Mouse (Mus musculus): ENCODE results near the gene Snx18.

Gene Snx18

DNA sequence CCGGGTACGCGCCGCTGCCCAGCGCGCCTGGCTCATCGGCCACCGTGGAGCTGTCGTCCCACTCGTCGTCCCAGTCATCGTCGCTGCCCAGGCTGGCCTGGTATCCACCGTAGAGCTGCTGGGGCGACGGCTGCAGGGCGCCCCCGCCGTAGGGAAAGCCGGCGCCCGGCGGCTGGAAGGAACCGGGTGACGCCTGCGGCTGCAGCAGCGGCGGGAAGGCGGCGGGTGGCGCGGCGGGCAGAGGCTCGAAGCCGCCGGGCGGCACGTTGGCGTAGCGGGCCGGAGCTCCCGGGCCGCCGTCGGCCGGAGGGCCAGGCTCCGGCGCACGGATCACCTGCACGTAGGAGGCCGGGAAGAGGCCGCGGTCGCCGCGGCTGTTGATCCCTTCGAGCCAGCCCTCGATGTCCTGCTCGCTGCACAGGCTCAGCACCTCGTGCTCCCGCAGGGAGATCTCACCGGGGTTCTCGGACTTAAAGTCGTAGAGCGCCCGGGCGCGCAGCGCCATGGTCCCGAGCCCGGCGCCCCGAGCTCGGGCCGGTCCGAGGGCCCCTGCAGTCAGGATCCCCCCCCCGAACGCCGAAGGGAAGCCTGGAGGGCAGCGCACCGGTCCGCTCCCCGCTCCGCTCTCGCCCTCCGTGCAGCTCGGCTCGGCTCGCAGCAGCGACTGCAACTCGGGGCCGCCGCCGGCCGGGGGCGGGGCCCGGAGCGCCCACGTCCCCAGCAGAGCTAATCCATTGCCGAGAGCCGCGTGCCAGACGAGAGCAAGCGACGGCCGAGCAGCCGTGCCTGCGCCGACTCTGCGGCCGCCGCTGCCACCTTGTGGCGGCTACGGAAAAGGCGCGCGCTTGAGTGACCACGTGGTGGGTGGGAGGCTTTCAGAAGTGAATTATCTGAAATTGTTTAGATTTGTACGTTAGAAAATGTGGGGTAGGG, at the start of gene Snx18:
Gene Snx18, minus strand, starts transcription at position 674 of the 933 bp plus-strand sequence.
- CTCF ChIA-PET: interaction anchor here (0.7 to 2.1 kb wide), 4 partner anchors 73 to 352 kb away, joined by 3 to 5 read pairs (median 4); no protein-coding TSS in a partner anchor

DNA sequence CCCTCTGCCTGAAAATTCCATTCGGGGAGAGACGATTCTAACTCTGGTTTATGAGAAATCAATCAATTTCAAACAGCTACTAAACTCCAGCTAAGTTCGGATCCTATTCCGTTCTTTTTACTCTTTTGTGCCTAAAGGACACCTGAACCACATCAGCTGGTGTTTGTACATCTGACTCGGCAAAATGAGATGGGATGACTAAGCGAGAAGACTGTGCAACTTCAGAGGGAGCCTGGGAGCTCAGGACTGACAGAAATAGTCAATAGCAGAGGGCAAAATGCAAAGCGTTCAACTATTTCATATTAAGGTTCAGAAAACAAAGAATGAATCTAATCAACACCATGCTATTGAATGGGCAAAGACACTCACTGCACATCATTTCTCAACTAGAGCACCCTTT, 45.5 kb upstream of the Snx18 start:
- CTCF ChIA-PET: no interaction called here

DNA sequence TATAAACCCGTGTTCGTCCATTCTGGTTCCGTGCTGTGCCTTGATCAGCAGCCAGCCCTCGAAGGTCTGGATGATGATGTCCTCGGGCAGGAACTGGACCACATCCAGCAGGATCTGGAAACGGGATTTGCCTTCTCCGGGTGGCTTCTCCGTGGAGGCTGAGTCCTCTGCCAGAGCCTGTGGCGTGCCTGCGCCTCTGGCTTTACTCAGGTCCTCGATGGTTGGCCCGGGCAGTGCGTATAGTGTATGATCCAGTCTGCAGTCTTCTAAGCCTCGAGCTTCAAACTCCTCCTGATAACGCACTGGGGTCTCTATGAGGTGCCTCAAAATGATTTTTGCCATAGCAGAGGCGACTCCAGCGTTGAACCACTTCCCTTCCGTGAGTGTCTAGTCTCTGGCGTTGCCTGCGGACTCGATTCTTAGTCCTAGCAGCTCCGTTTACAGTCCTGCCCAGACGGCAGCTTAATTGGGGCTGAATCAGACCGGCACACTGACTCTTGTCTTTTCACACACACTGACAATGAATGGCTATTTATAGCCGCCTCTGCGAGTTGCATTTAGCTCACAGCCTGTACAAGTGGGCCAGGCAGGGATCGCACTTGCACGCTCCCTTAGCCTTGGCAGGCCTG, 44.9 kb upstream of the Snx18 start, which contains the start of gene Hspb3:
Gene Hspb3, minus strand, starts transcription at position 526 of the 629 bp plus-strand sequence.
- CTCF ChIA-PET: no interaction called here

DNA sequence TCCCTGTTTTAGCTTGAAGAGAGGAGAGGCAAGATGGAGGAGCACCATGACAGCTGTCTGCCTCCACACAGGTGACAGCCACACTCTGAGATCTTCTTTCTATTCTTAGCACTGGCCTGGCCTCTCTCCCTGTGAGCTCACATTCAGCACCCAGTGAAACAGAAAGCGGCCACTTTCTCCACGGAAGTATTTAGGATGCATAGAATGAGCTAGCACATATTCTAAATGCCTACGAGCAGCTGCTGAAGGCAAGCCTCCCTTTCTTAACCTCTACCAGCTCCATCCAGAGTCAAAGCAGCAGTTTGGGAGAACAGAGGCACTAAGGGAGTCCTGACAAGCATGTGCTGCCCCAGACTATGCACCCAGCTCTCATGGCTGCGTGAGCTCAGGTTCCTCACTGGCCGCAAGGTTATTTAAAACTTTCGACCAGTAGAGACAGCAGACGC, 43.5 kb upstream of the Snx18 start:
- CTCF ChIA-PET: no interaction called here

DNA sequence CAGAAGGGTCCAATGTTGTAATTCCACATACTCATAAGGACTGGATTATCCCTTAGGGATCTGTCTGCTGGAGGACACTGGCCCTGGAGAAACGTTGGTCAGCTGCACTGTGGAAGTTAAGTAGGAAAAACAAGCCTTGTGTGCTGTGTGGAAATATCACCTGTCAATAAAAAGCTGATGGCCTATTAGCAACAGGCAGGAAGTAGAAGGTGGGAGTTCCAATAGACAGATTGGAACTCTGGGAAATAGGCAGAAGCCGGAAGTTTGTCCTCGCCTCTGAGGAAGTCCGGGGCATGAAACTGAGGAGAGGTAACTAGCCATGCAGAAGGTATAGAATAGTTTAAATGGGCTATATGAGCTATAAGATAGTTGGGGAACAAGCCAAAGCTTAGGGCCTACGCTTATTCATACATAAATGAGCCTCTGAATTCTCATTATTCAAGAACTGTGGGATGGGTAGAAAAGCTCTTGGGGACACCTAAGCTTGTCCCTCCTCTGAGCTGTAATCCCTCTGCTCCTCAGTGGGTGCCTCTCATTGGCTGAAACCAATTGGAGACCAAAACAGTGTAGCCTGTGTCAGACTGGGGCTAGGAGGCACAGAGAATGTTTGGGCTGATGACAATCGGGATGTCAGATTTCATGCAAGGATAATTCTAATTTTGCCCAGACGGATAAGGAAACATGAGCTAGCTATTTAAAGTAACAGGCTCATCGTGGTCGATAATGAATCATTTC, 42.4 kb upstream of the Snx18 start:
- CTCF ChIA-PET: no interaction called here

DNA sequence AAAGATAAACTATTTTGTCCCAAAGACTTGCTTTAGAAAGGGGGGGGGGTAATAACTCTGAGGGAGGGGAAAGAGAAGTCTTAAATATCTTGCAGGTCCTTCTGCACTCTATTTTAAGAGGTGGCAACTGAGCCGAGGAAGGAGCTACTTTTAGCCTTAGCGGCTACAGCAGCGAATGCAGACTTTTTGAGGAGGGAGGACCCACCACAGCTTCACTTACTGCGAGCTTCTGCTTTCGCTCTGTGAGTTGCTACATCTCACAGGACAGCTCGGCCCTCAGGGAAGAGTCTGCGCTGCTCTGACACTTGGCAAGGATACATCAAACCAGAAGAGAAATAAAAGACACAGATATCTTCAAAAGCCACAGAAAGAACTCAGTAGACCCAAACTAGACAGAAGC, 38.8 kb upstream of the Snx18 start:
- CTCF ChIA-PET: no interaction called here

DNA sequence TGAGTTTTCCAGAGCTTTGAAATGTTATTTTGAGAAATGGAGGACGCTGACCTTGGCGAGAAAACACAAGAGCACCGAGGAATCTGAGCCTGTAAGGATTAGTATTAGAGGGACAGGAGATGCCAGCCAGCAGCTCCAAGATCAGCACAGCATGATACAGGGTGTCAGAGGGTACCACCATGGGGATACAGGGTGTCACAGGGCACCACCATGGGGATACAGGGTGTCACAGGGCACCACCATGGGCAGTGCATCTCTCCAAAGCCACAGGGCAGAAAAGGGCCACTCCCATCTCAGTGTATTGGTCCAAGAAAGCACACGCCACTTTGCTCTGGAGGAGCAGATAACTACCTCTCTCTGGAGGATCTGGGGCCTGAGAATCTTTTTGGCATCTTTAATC, 38.3 kb upstream of the Snx18 start:
- CTCF ChIA-PET: no interaction called here

DNA sequence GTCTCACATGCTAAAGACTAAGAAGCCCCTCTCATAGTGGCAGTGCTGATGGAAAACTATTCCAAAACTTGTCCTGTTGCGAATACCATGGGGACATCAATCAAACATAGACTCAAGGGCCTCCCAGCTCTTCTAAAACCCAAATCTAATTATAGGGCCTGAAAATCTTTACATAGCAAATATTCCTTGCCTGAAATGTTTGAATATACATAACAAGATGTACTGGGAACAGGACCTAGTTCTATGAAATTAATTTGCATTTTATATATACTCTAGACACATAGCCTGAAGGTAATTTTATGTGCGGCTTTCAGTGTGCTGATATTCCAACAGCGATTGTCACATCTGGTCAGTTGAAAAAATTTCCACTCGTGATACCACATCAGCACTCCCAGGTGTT, 37.1 kb upstream of the Snx18 start:
- CTCF ChIA-PET: no interaction called here

DNA sequence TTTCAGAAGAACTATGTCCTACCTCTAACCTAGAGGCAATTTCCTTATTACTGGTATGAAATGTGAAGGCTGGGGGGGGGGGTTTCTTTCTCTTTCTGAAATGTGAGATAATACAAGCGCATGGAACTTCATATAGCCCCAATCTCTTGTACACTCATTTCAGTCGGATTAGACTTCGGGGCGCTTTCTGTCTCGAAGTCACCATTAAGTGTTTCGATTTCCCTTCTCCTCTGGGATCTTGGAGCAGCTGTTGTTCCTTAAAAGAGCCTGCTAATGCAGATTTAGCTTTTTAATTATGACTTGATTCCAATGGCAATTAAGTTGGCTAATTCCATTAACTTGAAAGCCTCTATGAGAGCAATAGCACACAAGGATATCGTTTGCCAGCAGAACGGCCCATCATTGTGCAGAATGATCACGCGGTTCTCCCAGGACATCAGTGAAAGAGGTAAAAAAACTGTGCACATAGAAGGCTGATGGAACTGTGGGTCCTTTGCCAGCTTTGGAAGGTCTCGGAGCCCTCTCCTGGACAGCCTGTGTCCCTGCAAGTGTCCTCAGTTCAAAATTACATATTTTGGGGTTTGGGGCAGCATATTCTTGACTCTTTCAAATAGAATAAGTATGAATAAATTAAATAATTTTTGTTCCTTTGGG, 22.7 kb upstream of the Snx18 start:
- CTCF ChIA-PET: interaction anchor here (0.5 kb wide), 1 partner anchor 1872 kb away, joined by 3 read pairs; no protein-coding TSS in a partner anchor

DNA sequence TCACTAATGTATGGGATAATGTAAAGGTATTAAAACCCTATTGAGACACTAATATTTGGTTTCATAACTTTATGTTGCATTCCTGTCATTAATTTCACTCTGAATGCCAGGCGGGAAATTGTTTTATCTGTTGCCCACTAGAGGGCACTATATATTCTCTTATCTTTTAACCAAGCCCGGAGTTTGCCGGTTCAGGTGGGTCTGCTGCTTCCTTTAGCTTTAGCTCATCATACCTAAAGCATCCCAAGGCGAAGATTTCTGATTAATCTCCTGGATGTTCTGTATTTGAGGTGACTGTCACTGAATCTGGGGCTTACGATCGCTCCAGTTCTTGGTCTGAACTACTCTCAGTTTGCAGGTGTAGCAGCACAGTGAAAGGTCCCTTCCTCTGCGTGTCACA, 20.6 kb upstream of the Snx18 start:
- CTCF ChIA-PET: interaction anchor here (0.6 kb wide), 1 partner anchor 117 kb away, joined by 13 read pairs; no protein-coding TSS in a partner anchor

DNA sequence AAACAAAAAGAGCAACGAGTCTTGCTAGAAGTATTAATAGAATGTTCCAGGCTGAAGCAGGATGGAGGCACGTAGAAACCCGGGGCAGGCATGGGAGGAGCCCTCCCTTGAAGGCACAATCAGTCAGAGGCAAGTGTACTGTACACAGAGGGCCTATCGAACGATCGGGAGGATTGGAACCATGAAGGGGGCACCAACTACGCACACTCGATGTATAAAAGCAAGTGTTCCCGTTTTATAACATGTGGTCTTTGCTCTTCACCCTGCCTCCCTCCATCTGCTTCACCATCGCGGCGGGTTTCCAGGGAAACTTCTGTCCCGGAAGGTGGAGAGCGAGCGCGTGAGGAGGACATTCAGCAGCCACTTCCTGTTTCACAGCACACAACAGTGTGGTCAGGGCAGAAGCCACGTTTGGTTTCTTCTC, 17.4 kb upstream of the Snx18 start:
- CTCF ChIA-PET: interaction anchor here (0.6 kb wide), 1 partner anchor 299 kb away, joined by 3 read pairs; no protein-coding TSS in a partner anchor

DNA sequence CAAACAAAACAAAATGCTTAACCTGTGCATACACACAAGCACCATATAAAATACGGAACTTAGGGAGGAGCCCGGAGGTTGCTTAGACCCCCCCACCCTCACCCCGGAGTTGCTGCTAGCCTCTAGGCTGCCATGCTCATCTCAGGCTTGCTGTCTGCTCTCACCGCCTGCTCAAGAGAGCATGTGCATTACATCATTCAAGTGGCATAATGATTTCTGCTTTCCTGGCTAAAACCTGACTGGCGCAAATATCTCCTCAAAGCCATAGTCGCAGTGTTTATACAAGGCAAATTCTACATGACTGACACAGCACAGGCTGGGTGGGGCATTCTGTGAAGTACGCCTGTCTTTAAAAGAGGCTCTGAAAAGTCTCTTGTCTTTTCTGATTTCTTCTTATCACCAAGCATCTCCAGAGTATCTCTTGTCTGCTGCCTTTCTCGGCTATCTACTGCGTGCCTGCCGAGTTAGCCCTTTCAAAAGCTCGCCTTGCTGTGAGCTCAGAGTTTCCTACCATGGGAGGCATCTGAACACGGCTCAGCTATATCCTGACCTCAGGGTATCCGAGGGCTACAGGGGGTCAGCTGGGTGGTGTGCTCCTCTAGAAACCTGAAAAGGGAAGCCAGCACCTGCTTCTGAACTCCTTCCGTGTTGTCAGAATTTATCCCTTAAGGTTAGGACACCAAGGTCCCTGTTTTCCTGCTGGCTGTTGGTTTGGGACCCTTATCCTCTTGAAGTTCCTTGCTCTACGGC, 16.5 kb upstream of the Snx18 start:
- CTCF ChIA-PET: interaction anchor here (0.6 kb wide), 1 partner anchor 368 kb away, joined by 6 read pairs; no protein-coding TSS in a partner anchor

DNA sequence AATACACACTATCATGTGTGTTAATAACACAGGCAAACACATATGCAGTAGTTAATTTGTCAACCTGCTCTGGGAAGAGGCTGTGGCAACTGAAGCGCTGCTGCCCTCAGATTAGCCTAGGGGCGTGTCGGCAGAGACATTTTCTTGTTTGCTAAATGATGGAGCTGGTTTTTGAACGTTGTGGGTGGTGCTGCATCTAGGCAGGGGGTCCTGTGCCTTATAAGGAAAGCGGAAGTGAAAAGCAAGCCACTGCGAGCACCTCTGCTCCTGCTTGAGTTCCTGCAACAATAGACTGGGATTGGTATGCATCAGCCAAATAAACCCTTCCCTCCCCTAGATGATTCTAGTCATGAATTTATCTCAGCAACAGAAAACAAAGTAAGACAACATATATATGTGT, 14.1 kb upstream of the Snx18 start:
- CTCF ChIA-PET: no interaction called here

DNA sequence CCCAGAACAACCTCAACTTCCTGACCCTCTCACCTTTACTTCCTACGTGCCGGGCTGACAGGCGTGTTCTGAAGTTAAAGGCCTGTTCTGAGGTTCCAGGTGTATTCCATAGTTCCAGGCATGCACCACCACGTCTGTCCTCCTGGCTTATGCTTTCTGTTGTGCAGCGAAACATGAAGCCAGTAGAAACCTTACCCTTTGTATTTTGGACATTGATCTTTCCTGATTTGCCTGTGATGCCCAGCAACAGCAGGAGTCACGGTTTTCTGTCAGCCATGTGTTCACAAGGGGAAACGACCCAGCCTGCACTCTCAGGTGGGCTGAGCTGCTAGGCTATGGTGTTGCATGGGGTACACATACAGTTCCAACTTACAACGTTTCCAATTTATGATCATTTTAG, 9.2 kb upstream of the Snx18 start:
- CTCF ChIA-PET: no interaction called here

DNA sequence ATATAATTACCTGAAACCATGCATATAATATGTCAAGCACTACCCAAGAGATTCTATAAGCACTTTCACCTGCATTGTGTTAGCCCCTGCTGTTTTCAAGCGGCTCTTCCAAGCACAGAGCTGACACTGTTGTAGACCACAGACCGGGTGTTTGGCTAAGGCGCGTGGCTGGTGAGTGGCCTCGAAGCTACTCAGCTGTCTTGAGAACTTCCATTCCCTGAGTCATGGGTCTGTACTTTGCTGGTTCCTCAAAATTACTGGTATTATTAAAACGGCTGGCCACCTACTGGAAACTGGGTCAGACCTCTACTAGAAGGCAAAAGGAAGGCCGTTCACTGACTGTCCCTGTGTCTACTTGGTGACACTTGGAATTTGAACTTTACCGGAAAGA, 4.5 kb upstream of the Snx18 start:
- CTCF ChIA-PET: no interaction called here

DNA sequence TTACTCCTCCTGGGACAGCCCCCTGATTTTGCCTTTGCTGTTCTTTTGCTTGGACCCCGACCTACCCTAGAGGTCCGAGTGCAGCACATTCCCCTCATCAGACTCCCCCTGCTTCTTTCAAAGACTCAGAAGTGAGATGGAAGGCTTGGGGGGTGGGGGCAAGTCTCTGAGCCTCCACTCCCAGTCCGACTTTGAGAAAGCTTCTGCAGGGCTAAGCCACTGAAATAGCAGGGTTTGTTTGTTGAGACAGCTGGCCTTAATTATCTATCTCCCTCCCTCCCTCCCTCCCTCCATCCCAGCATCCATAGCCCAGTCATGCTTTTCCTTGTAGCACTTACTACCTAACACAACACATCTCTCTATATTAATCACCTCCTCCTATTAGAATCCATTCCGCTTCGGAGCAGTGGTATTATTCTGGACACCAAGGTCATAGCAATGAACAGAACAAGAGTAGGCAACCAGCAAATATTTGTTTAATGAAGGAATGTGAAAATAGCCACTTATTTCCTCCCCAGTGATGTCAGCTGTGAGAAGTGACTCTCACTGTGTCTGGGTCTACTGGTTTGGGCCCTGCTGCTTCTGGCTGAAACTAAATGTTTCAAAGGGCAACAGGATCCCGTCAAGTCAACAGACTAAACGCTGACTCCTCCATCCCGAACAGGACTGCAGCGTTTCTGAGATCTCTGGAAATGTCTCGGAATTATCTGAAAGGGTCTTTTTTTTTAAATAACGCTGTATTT, 3.9 kb upstream of the Snx18 start:
- CTCF ChIA-PET: no interaction called here

DNA sequence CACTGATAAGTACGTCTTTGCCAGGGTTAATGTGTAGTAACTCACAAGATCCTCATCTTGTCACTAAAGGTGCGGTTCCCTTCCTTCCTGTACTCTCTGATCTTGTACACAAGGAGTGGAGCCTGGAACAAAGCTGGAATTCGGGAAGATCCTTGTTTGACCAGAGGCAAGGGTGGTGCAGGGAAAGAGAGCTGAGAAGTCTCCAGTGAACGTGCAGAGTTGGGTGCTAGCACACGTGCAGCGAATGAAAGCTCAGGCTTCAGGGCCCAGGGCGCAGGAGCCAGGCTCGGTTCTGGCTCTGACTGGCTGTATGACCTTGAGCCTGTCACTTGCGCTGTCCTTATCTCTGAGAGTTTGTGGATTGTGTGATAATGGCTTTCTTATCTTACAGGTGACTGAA, 639 bp upstream of the Snx18 start:
- CTCF ChIA-PET: interaction anchor here (1.4 to 2.1 kb wide), 3 partner anchors 281 to 353 kb away, joined by 3 to 4 read pairs (median 4); no protein-coding TSS in a partner anchor

DNA sequence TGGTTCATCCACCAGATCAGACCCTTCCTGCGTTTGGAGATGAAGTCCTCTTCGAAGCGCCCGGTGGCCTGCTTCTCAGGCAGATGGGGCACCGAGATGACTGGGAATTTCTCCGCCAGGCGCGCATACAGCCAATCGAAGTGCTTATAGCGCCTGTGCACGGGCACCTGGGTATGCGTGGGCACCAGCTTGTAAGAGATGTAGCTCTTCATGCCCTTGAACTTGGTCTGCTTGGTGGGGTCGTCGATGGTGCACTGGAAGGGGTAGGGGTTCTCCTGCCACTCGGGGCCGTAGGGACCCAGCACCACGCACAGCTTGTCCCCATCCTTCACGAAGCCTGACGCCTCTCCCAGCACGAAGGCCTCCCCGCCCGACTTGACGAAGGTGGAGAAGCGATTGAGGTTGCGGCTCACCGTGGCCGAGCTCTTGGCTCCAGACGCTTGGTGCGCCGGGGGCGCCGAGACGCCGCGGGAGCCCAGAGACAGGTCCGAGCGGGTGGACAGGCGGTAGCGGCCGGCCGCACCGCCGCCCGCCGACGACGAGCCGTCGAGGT, 950 bp downstream of the Snx18 start:
- CTCF ChIA-PET: interaction anchor here (0.7 to 2.1 kb wide), 2 partner anchors 74 to 280 kb away, joined by 4 to 5 read pairs; no protein-coding TSS in a partner anchor

DNA sequence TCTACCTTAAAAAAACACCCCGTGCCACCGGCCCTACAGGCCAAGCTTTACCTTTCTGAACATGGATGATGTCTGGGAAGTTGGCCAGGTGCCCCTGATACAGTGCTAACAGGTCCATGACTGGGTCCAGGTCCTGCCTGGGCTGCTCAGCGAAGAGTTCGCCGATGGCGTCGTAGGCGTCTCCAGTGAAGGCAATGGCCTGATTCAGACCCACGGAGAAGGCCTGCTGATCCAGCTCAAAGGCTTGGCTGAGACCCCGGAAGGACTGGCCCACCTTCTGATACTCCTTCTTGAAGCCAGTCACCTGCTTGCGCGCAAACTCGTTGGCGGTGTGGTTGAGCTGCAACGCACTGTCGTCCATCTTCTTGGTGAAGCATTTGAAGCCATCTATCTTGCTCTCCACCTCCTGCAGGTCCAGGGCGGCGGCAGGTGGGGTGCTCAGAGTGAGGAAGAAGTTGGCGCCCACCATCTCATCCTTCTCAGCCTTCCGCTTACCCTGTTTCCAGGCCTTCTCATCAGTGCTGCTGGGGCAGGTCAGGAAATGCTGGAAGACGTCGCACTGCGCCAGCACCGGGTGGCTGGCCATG, 1.5 kb downstream of the Snx18 start:
- CTCF ChIA-PET: interaction anchor here (0.7 kb wide), 1 partner anchor 75 kb away, joined by 5 read pairs; no protein-coding TSS in a partner anchor

All from spleen, embryonic (tissue).